Mouse (Mus musculus): ENCODE data around the gene Ssh3.
A peak's percentile ranks its signal among the peaks of the same experiment; 100 is the strongest.

The Ssh3 gene

DNA sequence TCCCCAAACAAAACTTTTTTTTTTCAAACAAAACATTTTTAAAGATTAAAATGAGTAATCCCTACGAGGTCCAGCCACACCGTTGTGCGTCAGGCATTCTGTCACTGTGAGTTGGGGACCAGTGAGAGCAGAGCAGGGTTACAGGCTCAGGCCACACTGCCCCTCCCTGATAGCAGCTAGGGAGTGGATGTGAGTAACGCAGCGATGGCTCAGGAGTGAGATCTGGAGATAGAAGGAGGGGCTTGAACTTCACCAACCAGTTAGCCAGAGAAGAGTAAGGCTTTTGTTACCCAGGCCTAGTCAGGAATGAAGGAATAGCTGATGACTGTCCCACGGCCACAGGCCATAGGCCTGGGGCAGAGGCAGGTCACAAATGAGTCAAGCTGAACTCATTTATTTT lies 24.2 kb downstream of the Ssh3 start:
- no peak for DNase-seq (ENCODE audit: low spot score)

DNA sequence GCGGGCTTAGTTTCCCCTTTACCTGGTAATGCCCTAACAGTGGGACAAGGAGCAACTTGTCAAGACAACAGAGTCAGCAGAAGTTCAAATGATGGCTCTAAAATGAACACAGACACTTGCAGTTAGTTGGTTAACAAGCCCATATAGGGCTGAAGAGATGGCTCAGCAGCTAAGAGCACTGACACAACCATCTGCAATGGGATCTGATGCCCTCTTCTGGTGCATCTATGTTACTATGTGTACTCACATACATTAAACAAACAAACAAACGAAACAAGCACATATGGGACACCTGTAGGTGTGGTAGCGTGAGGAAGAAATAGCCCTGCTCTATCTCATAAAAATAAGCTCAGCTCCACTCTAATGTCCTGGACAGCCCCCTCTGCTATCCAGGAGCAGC lies 26.6 kb downstream of the Ssh3 start:
- no peak for DNase-seq (ENCODE audit: low spot score)

DNA sequence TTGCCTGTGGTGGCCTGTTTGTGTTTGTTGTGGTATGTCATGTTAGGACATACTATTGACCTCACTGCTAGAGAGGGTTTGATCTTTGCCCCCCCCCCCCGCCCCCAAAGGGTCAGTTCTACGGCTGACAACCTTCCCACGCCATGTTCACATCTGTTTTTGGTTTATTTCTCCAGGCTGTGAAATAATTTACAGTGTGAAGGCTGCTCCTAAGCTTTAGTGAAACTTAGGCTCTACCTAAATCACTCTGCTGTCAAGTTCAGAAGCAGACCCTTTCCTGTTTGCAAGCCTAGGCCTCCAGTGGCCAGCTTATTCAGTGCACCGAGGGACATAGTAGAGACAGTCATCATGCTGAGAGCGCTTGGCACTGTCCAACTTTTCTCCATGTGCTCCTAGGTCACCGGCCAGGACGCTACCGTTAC lies 28.7 kb downstream of the Ssh3 start:
- no peak for DNase-seq (ENCODE audit: low spot score)

DNA sequence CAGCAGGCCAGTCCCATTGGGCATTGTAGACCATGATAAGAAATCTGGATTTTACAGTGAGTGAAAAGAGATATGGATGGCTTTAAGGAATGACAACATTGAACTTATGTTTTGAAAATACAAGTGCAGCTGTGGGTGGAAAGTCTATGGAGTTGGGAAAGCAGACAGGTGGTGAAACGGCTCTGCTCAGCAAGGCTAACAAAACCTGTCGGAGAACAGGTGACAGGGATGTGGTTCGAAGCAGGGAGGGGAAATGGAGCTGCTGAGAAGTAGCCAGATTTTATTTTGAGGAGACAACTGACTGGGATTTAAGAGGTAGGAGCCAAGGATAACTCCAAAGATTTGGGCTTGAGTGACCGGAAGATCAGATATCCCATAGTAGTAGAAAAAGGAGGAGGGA lies 34.4 kb downstream of the Ssh3 start:
- no peak for DNase-seq (ENCODE audit: low spot score)

DNA sequence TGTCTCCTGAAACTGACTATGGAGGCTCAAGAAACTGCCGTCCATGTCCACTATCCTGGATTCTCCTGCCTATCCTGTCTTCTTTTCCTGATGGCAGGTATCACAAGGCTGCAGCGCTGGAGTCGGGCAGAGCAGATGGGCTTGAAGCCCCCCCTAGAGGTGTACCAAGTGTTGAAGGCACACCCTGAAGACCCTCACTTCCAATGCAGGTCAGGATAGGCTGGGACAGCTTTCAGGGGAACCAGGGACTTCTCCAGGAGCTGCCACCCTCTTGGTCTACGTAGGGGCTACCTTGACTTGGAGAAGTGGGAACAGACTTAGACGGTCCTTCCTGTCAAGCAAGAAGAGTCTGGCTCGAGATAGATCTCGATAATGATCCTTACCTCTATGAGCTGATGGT lies 36.3 kb downstream of the Ssh3 start:
- no peak for DNase-seq (ENCODE audit: low spot score)

DNA sequence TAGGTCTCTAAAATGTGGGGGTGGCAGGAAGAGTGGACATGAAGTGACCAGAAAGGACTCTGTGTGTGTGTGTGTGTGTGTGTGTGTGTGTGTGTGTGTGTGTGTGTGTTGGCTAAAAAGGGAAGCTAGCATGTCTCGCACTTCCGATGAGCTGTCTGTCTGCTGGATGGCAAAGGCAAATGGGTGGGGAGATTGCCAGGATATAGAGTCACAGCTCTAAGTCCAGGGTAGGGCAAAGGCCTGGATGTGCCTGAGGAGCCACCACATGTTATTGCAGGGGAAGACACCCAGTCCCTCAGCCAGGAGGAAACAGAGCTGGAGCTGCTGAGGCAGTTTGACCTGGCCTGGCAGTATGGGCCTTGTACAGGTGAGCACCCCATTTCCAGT lies 36.8 kb downstream of the Ssh3 start:
- no peak for DNase-seq (ENCODE audit: low spot score)

DNA sequence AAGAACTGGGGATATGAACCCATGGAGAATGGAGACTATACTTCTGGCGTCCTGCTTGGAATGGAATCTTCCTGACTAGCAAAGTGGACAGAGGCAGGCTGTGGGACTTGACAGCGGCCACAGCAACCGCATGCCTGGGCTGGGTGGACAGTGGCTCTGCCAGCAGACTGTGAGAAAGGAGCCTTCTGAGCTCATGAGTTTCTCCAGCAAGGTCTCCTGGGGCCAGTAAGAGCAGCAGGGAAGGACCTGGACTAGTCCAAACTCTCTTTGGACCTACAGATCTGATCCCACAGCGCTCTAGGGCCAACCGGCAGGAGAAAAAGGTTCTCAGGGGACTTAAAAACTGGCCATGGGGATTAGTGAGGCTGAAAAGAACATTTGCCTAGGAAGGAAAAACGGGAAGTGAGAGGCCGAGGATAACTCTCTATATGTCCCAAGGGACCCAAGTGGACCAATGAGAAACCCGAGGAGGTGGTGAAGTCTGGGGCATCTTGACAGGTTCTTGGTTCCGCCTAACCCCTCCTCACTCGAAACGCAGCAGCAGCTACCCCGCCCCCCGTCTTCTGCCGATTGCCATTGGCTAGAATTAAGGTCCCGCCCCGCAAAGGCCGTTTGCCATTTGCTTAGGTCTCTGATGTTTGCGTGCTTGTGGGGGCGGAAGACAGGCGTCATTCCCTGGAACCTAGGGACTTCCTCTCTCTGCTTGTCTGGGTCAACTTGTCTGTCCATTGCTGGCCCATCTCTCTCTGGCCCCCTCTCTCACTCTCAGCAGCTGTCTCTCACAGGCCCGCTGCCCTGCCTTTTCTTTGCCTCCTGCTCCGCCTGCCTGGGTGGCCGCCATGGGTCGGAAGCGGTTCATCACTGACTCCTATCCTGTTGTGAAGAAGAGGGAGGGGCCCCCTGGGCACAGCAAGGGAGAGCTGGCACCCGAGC lies 37.5 kb downstream of the Ssh3 start, which contains the start of gene Pold4:
Gene Pold4 (plus strand): TSS at position 647 of the 933 bp plus-strand sequence.
- DNase-seq (ENCODE audit: low spot score), result peak; percentile 86

DNA sequence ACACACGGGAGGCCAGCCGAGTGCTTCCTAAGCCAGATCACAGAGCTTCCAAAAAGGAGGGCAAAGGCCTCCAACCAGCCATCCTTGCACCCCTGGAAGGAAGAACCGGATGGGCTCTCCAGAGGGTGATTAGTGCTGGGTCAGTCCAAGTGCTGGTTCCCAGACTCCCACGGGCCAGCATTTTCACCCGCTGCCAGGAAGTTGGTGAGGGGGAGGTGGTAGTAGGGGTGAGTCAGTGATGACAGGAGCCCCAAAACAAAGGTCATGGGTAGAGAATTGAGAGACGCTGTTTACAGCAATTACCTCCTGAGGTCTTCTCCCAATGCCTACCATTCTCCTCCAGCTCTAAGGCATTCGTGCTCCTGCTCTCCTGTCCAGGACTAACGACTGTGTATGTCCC lies 38.6 kb downstream of the Ssh3 start:
- no peak for DNase-seq (ENCODE audit: low spot score)

DNA sequence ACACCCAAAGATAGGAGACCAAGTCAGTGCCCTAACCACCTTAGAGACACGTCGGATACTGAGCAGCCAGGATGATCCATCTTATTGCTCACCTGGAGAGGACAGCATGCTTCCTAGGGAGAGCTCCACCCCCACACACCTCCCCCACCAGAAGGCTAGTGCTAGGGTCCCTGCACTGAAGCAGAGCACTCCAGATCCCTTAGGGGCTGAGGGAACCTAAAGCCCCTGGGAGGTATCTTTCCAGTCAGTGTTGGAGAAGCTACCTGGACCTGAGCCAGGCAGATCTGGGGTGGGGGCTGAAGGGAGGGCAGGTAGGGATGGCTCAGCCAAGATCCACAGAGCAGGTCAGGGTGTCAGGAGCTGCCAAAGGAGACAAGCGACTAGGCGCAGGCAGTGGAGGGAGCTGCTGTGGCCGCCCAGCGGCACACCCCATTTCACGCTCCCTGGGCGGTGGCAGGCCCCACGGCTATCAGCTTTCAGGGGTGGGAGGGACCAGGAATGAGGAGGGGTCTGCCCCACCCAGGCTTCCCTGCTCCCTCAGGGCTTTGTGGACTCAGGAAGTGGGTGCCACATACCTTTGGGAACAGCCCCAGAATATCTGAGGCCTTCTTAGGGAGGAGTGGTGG lies 39.4 kb downstream of the Ssh3 start:
- DNase-seq (ENCODE audit: low spot score), result no peak

DNA sequence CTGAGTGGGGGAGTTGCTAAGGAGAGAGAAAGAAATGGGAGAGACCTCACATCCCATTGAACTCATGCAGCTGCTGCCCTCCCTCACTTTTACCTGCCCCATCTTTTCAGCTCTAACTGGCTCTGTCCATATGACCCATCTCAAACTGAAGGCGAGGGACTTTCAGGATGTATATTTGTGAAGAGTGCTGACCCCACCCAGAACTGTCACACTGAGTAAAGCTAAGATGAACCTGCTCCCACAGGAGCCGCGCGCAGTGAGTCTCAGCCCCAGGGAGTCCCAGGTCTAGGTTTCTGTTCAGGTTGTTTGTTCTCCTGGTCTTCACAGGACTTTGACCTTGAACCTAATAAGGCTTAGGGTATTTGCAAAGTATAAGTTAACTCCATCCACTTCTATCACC lies 40.1 kb downstream of the Ssh3 start:
- DNase-seq (ENCODE audit: low spot score), result no peak

DNA sequence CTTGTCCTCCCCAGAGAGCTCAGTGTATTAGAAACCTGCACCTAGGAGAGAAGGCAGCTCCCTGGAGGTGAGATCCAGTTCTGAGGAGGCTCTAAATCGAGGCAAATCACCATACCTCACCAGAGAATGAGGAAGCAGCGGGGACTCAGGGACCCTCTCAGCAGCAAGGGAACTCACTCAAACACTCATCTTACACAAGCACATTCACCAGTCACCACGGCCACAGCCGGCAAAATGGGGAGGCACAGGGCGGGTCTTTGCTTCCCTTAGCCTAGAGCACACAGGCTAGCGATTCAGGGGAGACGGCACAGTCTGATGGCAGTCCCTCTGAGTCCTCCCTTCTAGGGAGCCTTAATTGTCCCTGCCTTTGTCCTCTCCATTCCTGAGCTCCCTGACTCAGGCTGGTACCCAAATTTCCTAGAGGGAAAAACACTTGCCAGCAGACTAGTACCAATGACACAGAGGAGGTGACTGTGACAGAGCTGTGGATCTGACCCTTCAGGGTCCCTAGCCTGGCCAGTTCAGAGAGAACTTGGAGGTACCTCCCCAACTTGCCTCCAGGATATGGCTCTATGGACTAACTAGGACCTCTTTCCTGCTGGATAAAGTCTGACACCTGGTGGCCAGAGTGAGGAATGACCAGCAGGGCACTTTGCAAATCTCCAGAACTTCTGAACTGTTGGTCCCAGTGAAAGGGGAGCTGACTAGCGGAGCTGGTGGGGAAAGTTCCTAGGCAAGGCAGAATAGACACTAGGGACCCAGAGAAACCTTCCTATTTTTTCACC lies 40.9 kb downstream of the Ssh3 start:
- no peak for DNase-seq (ENCODE audit: low spot score)

DNA sequence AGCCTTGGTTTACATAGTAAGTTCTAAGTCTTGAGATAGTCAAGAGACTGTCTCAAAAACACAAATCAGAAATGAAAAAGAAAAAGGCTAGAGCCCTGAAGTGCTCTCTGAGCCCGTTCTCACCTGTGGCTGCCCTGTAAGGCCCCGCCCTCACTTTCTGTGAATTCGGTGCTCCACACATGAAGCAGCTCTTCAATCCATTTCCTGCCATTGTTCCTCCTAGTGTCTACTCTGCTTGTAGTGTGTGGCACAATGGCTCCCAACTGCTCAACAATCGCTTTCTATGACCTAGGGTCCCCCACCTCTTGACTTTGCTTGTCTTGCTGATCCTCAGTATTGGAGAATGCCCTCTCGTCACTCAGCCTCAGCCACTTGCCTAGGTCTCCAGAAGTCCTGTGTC lies 41.5 kb downstream of the Ssh3 start:
- DNase-seq (ENCODE audit: low spot score), result no peak

DNA sequence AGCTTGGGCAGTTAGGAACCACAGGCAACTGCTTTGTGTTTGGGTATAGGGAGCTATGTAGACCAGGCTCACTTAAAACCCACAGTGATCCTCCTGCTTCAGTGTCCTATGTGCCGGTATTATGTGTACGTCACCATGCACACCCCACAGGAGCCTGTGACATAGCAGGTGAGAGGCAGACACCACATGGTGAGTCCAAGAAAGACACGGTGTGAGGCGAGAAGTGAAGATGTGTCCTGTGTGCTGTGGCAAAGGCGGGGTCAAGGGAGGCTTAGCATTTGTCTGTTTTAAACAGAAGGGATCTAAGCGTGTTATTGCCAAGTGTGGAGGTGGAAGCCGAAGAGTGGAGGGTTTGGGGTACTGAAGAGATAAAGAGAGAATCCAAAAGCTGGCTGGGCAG lies 42.2 kb downstream of the Ssh3 start:
- no peak for DNase-seq (ENCODE audit: low spot score)

DNA sequence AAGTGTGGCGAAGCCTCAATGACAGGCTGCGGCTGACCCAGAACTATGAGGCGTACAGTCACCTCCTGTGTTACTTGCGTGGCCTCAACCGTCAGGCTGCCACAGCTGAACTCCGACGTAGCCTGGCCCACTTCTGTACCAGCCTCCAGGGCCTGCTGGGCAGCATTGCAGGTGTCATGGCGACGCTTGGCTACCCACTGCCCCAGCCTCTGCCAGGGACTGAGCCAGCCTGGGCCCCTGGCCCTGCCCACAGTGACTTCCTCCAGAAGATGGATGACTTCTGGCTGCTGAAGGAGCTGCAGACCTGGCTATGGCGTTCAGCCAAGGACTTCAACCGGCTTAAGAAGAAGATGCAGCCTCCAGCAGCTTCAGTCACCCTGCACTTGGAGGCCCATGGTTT lies 46.8 kb downstream of the Ssh3 start:
- DNase-seq (ENCODE audit: low spot score), result no peak

DNA sequence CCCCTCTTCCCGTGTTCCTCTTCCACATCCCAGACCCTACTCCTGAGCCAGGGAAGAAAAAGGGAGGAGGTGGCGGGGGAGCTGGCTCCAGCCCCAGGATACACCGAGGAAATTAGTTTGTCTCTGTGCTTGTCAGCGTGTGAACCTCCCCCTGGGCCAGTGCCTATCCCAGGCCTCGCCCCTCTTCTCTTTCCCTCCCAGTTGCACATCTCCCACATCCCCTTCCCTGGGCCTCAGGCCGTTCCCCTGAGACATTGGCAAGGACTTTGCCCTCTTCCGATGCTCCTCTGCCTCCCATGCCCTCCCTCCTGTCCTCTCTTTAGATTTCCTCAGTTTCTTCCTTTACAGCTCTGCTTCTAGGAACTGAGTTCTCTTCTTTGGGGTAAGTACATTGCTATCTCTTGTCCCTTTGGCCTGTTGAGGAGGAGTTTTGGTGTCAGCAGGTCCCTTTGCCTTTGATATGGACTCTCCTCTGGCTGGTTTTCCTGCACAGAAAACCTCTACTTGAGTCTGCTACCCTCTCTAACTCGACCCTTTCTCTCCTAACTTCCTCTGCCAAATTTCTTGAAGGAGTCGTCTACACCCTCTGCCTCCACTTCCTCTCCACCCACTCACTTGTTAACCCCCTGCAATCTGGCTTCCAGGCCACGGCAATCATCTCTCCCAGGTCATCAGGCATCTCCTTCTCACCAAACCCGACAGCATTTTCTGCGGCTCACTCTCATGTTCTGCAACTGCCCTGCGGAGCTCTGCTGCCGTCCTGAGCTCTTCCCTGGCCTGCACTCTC lies 47.8 kb downstream of the Ssh3 start:
- DNase-seq (ENCODE audit: low spot score), result no peak

DNA sequence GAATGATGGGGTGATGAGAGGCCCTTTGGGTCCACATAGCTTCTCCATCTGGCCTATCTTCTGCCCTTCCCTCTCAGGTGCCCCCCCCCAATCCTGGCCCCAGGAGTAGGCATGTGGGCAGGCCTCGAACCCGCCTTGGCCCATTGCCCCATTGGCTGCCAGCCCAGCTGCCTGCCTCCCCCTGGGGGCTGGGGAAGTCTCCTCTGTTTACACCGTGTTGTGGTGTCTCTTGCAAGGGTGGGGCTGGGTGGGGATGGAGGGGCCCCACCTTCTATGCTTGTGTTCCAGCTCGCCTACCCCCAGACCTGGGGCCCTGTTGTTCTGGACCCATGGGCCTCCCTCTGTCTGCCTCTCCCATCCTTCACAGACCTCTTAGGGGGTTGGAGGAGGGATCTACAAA lies 48.6 kb downstream of the Ssh3 start:
- no peak for DNase-seq (ENCODE audit: low spot score)

DNA sequence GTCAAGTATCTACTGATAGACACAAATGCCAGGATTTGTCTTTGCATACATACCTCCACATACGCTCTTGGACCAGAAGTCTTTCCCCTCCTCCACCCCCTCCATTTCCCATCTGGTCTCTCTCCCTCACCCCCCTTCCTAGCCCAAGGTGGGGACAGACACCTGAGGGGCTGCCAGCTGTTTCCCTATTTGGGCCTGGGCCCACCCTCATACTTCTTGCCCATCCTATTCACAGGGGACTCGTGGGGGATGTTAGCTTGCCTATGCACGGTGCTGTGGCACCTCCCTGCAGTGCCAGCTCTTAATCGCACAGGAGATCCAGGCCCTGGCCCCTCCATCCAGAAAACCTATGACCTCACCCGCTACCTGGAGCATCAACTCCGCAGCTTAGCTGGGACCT lies 49.0 kb downstream of the Ssh3 start:
- no peak for DNase-seq (ENCODE audit: low spot score)

DNA sequence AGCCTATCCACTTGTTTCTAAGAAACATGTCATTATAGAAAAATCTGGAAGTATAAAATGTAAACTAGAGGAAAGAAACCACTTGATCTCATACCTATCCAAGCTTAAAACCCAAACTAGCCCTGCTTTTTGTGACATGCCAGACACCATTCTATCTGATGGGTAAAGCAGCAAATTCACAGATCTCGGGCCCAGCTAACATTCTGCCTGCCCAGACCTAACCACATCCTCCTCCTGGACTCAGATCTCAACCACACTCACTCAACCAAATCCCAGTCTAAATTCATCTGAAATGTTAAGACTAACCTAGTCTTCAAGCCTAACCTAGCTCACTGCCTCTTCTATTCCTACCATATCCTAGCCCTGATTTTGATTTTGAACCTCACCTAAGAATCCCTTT lies 50.2 kb downstream of the Ssh3 start:
- no peak for DNase-seq (ENCODE audit: low spot score)

DNA sequence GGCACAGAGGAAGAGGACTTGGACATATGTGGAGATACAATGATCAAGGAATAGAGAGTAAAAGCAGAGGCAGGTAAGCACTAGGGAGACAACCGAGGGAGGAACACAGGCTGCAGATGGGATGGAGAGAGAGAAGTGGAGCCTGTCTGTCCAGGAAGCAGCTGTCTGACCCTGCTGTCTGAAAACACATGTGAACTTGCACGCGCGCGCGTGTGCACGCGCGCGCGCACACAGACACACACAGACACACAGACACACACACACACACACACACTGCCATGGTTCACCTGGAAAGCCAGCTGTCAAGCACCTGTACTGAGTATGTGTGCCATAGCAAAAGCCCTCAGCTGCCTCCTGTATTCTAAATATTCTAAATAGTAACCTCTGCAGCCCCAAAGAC lies 50.7 kb downstream of the Ssh3 start:
- DNase-seq (ENCODE audit: low spot score), result no peak

DNA sequence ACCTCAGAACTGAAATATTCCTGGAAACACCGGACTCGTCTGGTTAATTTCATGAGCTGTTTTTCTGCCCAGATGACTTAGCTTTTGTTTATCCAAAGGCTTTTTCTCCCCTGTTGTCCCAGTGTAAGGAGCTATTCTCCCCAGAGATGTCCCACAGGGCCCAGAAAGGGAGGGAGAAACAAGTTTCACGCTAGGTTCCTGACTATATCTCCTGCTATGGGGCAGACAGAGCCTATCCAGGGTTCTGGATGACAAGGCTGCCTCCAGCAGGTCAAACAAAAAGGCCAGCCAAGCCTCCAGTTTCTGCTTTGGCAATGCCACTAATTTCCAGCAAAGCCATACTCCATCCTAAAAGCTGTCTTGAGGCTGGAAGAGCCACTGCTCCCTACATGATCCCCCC lies 51.1 kb downstream of the Ssh3 start:
- no peak for DNase-seq (ENCODE audit: low spot score)

DNA sequence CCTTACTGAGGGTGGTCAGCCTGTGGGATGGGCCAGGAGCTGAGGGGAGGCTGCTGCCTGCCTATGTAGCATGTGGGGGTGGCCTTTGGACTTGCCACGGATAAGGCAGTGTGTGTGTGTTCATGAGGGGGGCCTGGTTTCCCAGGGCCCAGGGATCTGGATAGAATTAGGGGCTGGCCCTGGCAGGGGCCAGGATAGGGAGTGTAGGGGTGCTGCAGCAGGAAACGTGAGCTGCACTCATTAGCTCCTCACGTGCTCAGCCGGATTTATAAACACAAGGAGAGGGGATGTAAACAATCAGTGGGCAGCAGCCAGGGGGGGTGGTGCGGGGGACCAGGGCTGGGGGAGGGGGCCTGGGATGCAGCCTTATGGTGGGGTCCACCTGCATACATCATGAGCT lies 51.8 kb downstream of the Ssh3 start:
- DNase-seq (ENCODE audit: low spot score), result no peak

DNA sequence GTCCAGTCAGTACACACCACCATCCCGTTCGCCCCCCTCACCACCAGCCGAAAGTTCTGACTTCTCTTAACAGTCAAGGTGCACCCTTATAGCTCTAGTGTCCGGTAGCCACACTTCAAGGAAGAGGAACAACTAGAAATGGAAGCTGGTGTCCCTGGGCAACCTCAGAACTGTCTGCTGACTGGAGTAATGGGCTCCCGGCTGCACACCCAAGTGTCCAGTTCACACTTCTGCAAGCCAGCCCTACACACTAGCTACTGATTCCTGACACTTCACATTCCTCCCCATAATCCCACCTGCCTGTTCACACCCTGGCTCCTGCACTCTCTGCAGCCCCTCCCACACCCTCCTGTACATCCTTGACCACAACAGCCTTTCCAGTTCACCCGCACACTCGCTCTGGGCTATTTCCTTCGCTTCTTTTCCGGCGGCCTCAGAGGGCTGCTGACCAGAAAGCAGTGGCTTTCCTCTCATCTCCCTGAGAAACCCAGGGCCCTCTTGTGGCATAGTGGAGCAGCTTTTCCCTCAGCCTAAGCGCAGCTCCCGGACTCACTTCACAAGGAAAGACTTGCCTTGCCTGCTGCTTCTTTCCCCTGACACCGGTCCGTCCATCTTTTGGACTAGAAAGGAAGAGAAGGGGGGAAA lies 52.8 kb downstream of the Ssh3 start:
- no peak for DNase-seq (ENCODE audit: low spot score)
